Mouse (Mus musculus) activated CD4-positive, CD25-positive, alpha-beta regulatory T cell, adult 4 months (primary cell): ENCODE results near the gene Tmprss9. TPM values are rescaled to one million over a fixed set of nuclear protein-coding genes. Genes with fewer than 3 reads are reported as not detected.

Experiments used
- ATAC-seq: one replicate; pipeline ENCODE4 v1.8.0; 2017
- polyA plus RNA-seq, 2 experiments: library from polyadenylated mRNA; unstranded; fragments of 100-300 nt; shearing (Covaris generic); gene quantifications; one replicate each; pipeline ENCODE4 v1.2.1; 2017

Gene Tmprss9
- polyA plus RNA-seq, 2 experiments from 2014 or later: not detected

GRCm38 (mm10) chr10:80895100-80895499 is 23.5 kb downstream of the Tmprss9 start:
- no peak for ATAC-seq

GRCm38 (mm10) chr10:80895697-80896096 is 24.0 kb downstream of the Tmprss9 start:
- ATAC-seq: no peak

DNA sequence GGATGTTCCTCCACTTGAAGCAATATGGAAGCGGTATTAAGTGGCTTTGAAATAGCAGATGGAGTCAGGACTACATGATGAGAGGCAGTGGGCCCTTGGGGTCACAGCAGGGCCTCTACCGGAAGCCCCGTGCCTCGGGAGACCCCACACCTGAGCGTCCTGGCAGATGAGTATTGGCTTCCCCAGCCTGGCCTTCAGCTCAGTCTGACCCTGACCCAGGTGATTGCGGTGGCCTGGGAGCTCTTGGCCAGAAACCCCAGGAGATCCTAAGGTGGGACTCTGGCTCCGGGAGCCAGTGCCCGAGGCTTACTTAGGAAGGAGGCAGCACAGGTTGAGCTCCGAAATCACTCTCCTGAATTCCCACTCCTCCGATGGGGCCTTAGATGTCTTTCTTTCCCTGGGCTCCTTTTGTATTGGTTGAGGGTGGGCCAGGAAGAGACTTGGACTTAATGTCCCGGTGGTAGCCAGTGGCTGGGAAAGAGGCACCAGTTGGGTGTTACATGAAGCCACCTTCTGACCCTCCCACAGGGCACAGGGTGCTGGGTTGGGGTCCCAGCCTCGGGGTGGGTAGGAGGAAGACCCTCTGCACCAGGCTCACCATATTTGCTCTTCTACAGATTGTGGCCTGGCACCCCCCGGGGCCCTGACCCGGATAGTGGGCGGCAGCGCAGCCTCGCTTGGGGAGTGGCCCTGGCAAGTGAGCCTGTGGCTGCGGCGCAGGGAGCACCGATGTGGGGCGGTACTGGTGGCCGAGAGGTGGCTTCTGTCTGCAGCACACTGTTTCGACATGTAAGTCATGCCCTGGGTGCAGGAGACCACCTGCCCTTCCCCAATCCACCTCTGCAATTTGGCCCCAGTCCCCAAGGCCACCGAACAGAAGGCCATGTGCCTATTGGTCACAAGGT is 25.2 kb downstream of the Tmprss9 start:
- no peak for ATAC-seq

DNA sequence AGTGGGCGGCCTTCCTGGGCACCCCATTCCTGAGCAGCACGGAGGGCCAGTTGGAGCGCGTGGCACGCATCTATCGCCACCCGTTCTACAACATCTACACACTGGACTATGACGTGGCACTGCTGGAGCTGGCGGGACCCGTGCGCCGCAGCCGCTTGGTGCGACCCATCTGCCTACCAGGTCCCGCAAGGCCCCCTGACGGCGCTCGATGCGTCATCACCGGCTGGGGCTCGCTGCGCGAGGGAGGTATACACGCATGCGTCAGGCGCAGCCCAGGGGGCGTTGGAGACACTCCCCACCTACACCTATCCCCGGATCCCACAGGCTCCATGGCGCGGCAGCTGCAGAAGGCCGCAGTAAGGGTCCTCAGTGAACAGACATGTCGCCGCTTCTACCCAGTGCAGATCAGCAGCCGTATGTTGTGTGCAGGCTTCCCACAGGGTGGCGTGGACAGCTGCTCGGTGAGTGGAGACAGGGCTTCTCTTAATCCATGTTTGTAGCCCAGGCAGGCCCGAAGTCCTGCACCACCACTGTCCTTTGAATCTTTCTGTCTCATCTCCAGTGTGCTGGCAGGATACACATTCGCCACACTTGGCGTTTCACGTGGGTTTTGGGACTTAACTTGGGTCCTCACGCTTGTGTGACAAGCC is 26.3 kb downstream of the Tmprss9 start:
- ATAC-seq: no peak

- no peak for ATAC-seq
Measured at GRCm38 (mm10) chr10:80899074-80899473, 27.4 kb downstream of the Tmprss9 start.

DNA sequence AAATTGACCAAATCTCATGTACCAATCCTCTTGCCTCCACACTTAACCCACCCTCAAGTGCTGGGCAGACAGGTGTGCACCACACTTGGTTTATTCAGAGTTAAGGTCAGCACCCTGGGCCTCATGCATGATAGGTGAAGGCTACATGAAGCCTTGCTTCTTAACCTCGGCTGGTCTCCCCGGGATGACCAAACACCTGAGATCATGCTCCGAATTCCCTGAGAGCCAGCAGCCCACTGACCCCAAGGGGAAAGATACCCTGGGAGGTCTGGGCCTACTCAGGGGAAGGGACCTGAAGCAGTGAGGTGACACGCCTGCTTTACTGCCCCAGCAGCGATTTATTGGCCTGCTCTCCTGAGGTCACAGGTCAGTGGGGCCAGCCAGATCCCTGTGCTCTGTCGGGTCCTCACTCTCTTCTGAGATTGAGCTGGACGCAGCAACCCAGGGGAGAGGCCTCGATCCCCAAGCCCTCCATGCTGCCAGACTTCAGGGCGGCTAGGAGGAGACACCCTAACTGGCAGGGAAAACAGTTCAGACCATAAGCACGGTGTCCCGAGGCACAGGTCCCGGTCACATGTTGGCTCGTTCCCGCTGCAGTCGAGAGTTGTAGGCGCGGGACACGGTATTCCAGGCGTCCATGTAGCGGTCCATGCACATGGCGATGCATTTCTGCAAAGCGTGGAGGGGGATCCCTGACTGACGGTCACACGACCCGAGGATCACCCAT is 28.1 kb downstream of the Tmprss9 start:
- no peak for ATAC-seq

- ATAC-seq: peak; percentile 97
Measured at GRCm38 (mm10) chr10:80900318-80901247, 28.9 kb downstream of the Tmprss9 start, which contains the start of gene Timm13. Gene Timm13, minus strand, starts transcription at chr10:80900969.

- no peak for ATAC-seq
Measured at GRCm38 (mm10) chr10:80901409-80902272, 30.0 kb downstream of the Tmprss9 start.

DNA sequence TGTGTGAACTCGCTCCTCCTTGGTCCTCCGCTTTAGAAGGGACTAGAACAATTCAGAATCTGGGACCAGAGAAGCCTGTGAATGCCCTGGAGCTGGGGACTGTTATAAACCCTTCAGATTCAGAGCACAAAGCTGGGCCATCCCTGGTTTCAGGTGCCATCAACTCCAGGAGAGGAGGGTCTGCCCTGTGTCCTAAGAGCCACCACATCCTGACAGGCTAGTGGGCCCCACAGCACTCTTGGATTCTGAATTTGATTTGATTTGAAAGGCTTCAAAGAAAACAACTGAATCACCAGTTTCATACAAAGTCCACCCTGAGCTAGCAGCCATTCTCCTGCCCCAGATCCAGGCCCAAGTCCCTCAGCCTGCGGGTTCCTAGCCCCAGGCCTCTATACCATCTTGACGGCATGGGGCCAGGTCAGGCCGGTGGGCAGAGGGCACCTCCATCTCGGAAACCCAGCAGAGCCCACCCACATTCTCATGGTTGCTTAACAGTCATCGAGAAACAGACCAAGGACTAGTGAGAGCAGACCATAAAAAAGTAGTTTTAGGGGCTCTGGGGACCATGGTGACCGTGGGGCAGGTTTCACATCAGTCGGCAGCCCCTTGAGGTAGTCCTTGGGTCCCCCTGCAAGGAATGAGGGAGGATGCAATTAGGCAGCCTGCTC is 30.8 kb downstream of the Tmprss9 start:
- no peak for ATAC-seq

- ATAC-seq: no peak
Measured at GRCm38 (mm10) chr10:80903282-80903681, 31.6 kb downstream of the Tmprss9 start.

DNA sequence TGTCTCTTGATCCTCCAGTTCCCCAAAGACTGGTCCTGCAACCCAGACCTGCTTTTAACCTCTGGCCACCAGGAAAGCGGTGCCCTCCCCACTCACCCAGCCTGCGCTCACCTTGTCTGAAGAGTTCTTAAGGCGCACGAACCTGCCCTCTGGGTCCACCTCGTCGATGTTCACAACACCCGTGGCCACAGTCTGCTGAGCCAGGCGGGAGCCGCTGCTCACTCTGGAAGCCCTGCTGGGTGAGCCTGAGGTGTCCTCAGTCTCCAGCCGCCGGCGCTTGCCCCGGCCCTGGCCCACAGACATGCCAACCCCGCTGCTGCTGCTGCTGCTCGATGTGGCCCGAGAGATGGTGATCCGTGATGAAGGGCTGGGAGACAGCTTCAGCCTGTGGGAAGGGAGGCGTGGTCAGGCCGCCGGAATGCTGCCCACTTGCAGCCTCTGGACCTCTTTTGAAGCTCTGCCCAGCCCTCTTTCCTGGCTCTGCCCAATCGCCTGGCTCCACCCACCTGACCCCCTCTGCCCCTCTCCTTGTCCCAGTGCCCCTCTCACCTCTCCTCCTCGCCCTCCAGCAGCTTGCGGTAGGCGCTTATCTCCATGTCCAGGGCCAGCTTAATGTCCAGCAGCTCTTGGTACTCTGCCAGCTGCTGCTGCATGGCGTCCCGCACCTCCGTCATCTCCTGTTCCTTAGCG is 32.5 kb downstream of the Tmprss9 start:
- ATAC-seq: no peak

DNA sequence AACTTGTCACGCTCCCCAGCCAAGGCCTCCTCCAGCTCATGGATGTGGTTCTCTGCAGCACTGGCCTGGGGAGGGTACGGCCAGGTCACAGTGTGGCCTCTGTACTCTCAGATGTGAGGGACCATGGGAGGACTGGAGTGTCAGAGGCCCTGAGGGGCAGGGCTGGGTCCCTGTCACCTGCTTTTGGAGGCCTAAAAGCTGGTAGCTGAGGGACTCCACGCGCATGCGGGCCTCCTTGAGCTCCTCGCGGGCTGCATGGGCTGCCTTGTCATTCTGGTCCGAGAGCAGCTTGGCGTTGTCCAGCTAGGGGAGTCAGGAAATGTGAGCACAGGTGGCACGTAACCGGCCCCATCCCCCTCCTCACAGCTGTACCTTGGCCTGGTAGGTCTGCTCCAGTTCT is 33.1 kb downstream of the Tmprss9 start:
- ATAC-seq: no peak

DNA sequence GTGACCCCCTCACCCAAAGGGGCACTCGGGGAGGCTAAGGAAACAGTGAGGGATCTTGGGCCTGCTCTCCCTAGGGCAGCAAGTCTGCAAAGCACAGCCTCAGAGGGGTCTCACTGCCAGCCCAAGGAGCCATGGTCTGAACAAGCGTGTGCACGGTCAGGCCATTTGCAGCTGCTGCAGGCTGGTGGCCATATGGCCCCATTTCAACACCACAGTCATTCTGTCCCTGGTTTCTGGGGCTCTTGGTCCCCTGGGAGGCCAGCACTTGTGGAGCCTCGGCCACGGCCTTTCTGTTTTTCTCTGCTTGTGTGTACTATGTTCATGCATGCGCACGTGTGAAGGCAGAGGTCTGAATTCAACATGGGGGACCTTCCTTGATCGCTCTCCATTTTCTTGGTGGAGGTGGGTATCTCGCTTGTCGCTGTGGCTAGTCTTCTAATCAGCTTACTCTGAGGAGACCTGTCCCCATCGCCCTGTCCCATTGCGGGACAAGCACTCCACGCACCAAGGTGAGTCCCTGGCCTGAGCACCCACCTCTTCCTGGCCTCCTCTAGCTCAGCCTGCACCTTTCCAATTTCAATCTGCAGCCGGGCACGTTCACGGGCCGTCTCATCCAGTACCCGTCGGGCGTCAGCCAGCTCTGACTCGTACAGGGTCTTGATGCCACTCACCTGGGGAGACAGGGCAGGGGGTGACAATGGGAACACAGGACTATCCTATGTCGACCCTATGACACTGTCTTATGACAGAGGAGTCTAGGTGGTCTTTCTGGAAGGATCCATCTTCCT is 37.9 kb downstream of the Tmprss9 start:
- ATAC-seq: no peak

DNA sequence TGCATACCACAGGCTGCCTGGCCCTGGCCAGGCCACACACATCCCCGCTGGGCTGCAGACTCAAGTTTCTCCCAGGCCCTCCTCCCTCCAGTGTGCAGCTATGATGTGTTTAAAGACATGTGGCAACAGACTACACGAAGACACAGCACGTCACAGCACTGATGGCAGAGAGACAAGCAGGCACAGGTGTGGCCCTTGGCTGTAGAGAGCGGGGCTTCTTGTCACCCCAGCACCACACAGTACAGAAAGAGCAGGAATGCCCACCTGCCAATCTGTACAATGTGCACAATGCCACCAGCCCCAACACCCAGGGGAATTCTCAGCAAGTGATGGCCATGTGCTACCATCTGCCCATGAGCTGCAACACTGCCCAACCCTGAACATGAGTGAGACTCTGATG is 39.7 kb downstream of the Tmprss9 start:
- no peak for ATAC-seq

GRCm38 (mm10) chr10:80911891-80912290 is 40.2 kb downstream of the Tmprss9 start:
- ATAC-seq: no peak

GRCm38 (mm10) chr10:80913364-80914011 is 41.8 kb downstream of the Tmprss9 start:
- ATAC-seq: no peak

- ATAC-seq: no peak
Measured at GRCm38 (mm10) chr10:80914253-80914656, 42.6 kb downstream of the Tmprss9 start.

- ATAC-seq: no peak
Measured at GRCm38 (mm10) chr10:80915260-80915659, 43.6 kb downstream of the Tmprss9 start.
